Mouse (Mus musculus): ENCODE results near the gene Rita1. TPM values are rescaled to one million over a fixed set of nuclear protein-coding genes. Genes with fewer than 3 reads are reported as not detected.

Rita1 gene
- polyA plus RNA-seq (2015; fragmentation: Nextera tagmentation; extraction: Ambion mirVana) = 6.1 and 7.5 TPM in 2 replicates

- peak within 1 kb of the TSS; percentile 82 for H3K27ac ChIP-seq (ENCODE audit: low read depth, low read length)
- peak within 1 kb of the TSS; percentile 59 for H3K4me3 ChIP-seq (ENCODE audit: low read depth, low read length)
- H3K27me3 ChIP-seq (replicated peaks; ENCODE audit: control insufficient read depth, insufficient read depth, low read length) = no peaks in the 10 kb centered on the region
- WGBS = under 1% methylated on average over 22 of the region's 22 CpGs
- peak within 1 kb of the TSS; percentile 72 for H3K9ac ChIP-seq (ENCODE audit: low read depth, low read length)
- peak within 1 kb of the TSS; percentile 93 for H3K4me2 ChIP-seq (replicated peaks; ENCODE audit: low read depth)
- ATAC-seq = peak; percentile 80
- TF ChIP-seq CTCF (IDR thresholded peaks at IDR 0.05; ENCODE audit: low read depth) = no peak
- no peaks in the 10 kb centered on the region for H3K9me3 ChIP-seq (ENCODE audit: control insufficient read depth)
- H3K36me3 ChIP-seq (ENCODE audit: control insufficient read depth, insufficient read depth) = peaks cover 17% of the 10 kb centered on the region
- H3K4me1 ChIP-seq (replicated peaks; ENCODE audit: control insufficient read depth, insufficient read depth, low read length) = no peaks in the 10 kb centered on the region
Measured at GRCm38 (mm10) chr5:120612442-120612821, at the start of gene Rita1, which contains the start of gene Ddx54. Gene Rita1 (minus strand): TSS chr5:120612589. Gene Ddx54 (plus strand): TSS chr5:120612739.

- H3K4me2 ChIP-seq (replicated peaks; ENCODE audit: low read depth) = no peak overlapping the region
- H3K36me3 ChIP-seq (ENCODE audit: control insufficient read depth, insufficient read depth) = no peaks in the 10 kb centered on the region
- H3K9me3 ChIP-seq (ENCODE audit: control insufficient read depth) = no peaks in the 10 kb centered on the region
- TF ChIP-seq CTCF (IDR thresholded peaks at IDR 0.05; ENCODE audit: low read depth) = no peak
- no peak overlapping the region for H3K4me3 ChIP-seq (ENCODE audit: low read depth, low read length)
- 37% methylated on average over 5 of the region's 5 CpGs for WGBS
- no peak for ATAC-seq
- 0 out of 2 replicates have a peak, but pooled peaks cover 6% of the 10 kb centered on the region for H3K27me3 ChIP-seq (replicated peaks; ENCODE audit: control insufficient read depth, insufficient read depth, low read length)
- H3K4me1 ChIP-seq (replicated peaks; ENCODE audit: control insufficient read depth, insufficient read depth, low read length) = no peaks in the 10 kb centered on the region
- H3K9ac ChIP-seq (ENCODE audit: low read depth, low read length) = no peak overlapping the region
- no peak overlapping the region for H3K27ac ChIP-seq (ENCODE audit: low read depth, low read length)
Measured at GRCm38 (mm10) chr5:120660816-120661215, 48.4 kb upstream of the Rita1 start.

DNA sequence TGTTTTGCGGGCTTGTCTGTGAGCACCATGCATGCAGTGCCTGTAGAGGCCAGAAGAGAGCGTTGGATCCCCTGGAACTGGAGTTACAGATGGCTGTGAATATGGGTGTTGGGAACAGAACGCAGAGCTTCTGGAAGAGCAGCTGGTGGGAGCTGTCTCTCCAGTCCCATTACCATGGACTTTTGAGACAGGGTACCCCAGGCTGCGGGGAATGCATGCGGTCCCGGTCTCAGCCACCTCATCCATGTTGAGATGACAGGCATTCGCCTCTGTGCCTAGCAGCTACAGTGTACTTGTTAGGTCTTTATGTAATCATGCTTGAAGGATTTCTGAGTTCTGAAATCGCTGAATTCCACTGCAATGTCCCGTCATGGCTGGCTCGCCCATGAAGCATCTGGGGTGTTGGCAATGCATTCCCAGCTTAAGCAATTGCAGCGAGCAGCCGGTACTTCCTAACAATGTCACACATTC lies 43.9 kb upstream of the Rita1 start:
- TF ChIP-seq CTCF (IDR thresholded peaks at IDR 0.05; ENCODE audit: low read depth) = no peak
- no peak for ATAC-seq
- Histone ChIP-seq H3K4me2 (replicated peaks; ENCODE audit: low read depth) (no peak overlapping the region), H3K9ac (ENCODE audit: low read depth, low read length) (no peak overlapping the region), H3K4me3 (ENCODE audit: low read depth, low read length) (no peak overlapping the region), H3K4me1 (replicated peaks; ENCODE audit: control insufficient read depth, insufficient read depth, low read length) (no peaks in the 10 kb centered on the region), H3K36me3 (ENCODE audit: control insufficient read depth, insufficient read depth) (no peaks in the 10 kb centered on the region), H3K27me3 (replicated peaks; ENCODE audit: control insufficient read depth, insufficient read depth, low read length) (0 out of 2 replicates have a peak, but pooled peaks cover 4% of the 10 kb centered on the region), H3K27ac (ENCODE audit: low read depth, low read length) (no peak overlapping the region), H3K9me3 (ENCODE audit: control insufficient read depth) (no peaks in the 10 kb centered on the region)
- WGBS = 75% methylated on average over 12 of the region's 12 CpGs

- Histone ChIP-seq H3K4me3 (ENCODE audit: low read depth, low read length) (no peak overlapping the region), H3K27ac (ENCODE audit: low read depth, low read length) (no peak overlapping the region), H3K36me3 (ENCODE audit: control insufficient read depth, insufficient read depth) (no peaks in the 10 kb centered on the region), H3K4me1 (replicated peaks; ENCODE audit: control insufficient read depth, insufficient read depth, low read length) (0 out of 2 replicates have a peak, but pooled peaks cover 2% of the 10 kb centered on the region), H3K4me2 (replicated peaks; ENCODE audit: low read depth) (no peak overlapping the region), H3K9ac (ENCODE audit: low read depth, low read length) (no peak overlapping the region), H3K27me3 (replicated peaks; ENCODE audit: control insufficient read depth, insufficient read depth, low read length) (peaks cover 14% of the 10 kb centered on the region), H3K9me3 (ENCODE audit: control insufficient read depth) (no peaks in the 10 kb centered on the region)
- no peak for ATAC-seq
- TF ChIP-seq CTCF (IDR thresholded peaks at IDR 0.05; ENCODE audit: low read depth) = no peak
- 88% methylated on average over 2 of the region's 2 CpGs for WGBS
Measured at GRCm38 (mm10) chr5:120653873-120654272, 41.5 kb upstream of the Rita1 start.

- H3K4me2 ChIP-seq (replicated peaks; ENCODE audit: low read depth) = no peak overlapping the region
- H3K4me3 ChIP-seq (ENCODE audit: low read depth, low read length) = no peak overlapping the region
Measured at GRCm38 (mm10) chr5:120652915-120653701, 40.7 kb upstream of the Rita1 start.

GRCm38 (mm10) chr5:120651230-120651629 lies 38.8 kb upstream of the Rita1 start:
- Histone ChIP-seq H3K9ac (ENCODE audit: low read depth, low read length) (no peak overlapping the region), H3K27me3 (replicated peaks; ENCODE audit: control insufficient read depth, insufficient read depth, low read length) (peaks cover 16% of the 10 kb centered on the region), H3K27ac (ENCODE audit: low read depth, low read length) (no peak overlapping the region), H3K4me1 (replicated peaks; ENCODE audit: control insufficient read depth, insufficient read depth, low read length) (0 out of 2 replicates have a peak, but pooled peaks cover 2% of the 10 kb centered on the region), H3K9me3 (ENCODE audit: control insufficient read depth) (no peaks in the 10 kb centered on the region), H3K4me3 (ENCODE audit: low read depth, low read length) (no peak overlapping the region), H3K4me2 (replicated peaks; ENCODE audit: low read depth) (peak overlapping the region; percentile 45), H3K36me3 (ENCODE audit: control insufficient read depth, insufficient read depth) (no peaks in the 10 kb centered on the region)
- 33% methylated on average over 5 of the region's 5 CpGs for WGBS
- no peak for TF ChIP-seq CTCF (IDR thresholded peaks at IDR 0.05; ENCODE audit: low read depth)
- peak; percentile 39; the same call in 1 of the 2 replicates for ATAC-seq

More at GRCm38 (mm10) chr5:120652915-120653701, 40.7 kb upstream of the Rita1 start:
- Histone ChIP-seq H3K36me3 (ENCODE audit: control insufficient read depth, insufficient read depth) (no peaks in the 10 kb centered on the region), H3K9ac (ENCODE audit: low read depth, low read length) (no peak overlapping the region), H3K4me1 (replicated peaks; ENCODE audit: control insufficient read depth, insufficient read depth, low read length) (0 out of 2 replicates have a peak, but pooled peaks cover 2% of the 10 kb centered on the region), H3K27ac (ENCODE audit: low read depth, low read length) (no peak overlapping the region), H3K9me3 (ENCODE audit: control insufficient read depth) (no peaks in the 10 kb centered on the region), H3K27me3 (replicated peaks; ENCODE audit: control insufficient read depth, insufficient read depth, low read length) (peaks cover 16% of the 10 kb centered on the region)
- no peak for ATAC-seq
- WGBS = 81% methylated on average over 28 of the region's 28 CpGs
- TF ChIP-seq CTCF (IDR thresholded peaks at IDR 0.05; ENCODE audit: low read depth) = no peak
